Mouse (Mus musculus): ENCODE results near the gene Slain2. TPM values are rescaled to one million over a fixed set of nuclear protein-coding genes. Genes with fewer than 3 reads are reported as not detected.
"Not testable (repeated sequence)": the region's sequence is repeated elsewhere in the genome, so short reads cannot be mapped to it uniquely, and the experiment has no call there.

The Slain2 gene
- total RNA-seq, 2 experiments from 2014 or later = 116 to 121 TPM

GRCm38 (mm10) chr5:72953996-72954604 is 40.0 kb downstream of the Slain2 start:
- DNase-seq = no peak

GRCm38 (mm10) chr5:72957281-72957680 is 43.2 kb downstream of the Slain2 start:
- no peak for DNase-seq

- DNase-seq = no peak
These were observed 46.0 kb downstream of the Slain2 start for GRCm38 (mm10) chr5:72960096-72960495.

GRCm38 (mm10) chr5:72965706-72966105 is 51.6 kb downstream of the Slain2 start:
- DNase-seq = no peak

- no peak for DNase-seq
These were observed 58.3 kb downstream of the Slain2 start for GRCm38 (mm10) chr5:72972435-72972834.

- DNase-seq = no peak
These were observed 58.8 kb downstream of the Slain2 start for GRCm38 (mm10) chr5:72972934-72973333.

GRCm38 (mm10) chr5:72974602-72975001 is 60.5 kb downstream of the Slain2 start, which contains the start of gene Gm10135:
TSS of gene Gm10135 (minus strand) at chr5:72974702.
- no peak for DNase-seq

GRCm38 (mm10) chr5:72975996-72976395 is 61.9 kb downstream of the Slain2 start:
- no peak for DNase-seq

- no peak for DNase-seq
These were observed 62.4 kb downstream of the Slain2 start for GRCm38 (mm10) chr5:72976539-72976938.

- no peak for DNase-seq
These were observed 70.0 kb downstream of the Slain2 start for GRCm38 (mm10) chr5:72984091-72984490.

GRCm38 (mm10) chr5:72987786-72988185 is 73.7 kb downstream of the Slain2 start:
- DNase-seq = no peak

GRCm38 (mm10) chr5:72989756-72990155 is 75.7 kb downstream of the Slain2 start:
- no peak for DNase-seq

- no peak for DNase-seq
These were observed 78.4 kb downstream of the Slain2 start for GRCm38 (mm10) chr5:72992474-72992873.

- DNase-seq = no peak
These were observed 80.3 kb downstream of the Slain2 start for GRCm38 (mm10) chr5:72994424-72994823.

- DNase-seq = no peak
These were observed 80.8 kb downstream of the Slain2 start for GRCm38 (mm10) chr5:72994928-72995327.

GRCm38 (mm10) chr5:72995379-72995778 is 81.3 kb downstream of the Slain2 start:
- DNase-seq = no peak

GRCm38 (mm10) chr5:72998546-72998945 is 84.4 kb downstream of the Slain2 start:
- DNase-seq = not testable (repeated sequence)

- DNase-seq = no peak
These were observed 89.9 kb downstream of the Slain2 start for GRCm38 (mm10) chr5:73004046-73004445.

- peak; percentile 27 for DNase-seq
These were observed 92.9 kb downstream of the Slain2 start, which contains the start of gene Slc10a4 for GRCm38 (mm10) chr5:73006784-73007581. TSS of gene Slc10a4 (plus strand) at chr5:73006883.

- DNase-seq = no peak
These were observed 93.5 kb downstream of the Slain2 start for GRCm38 (mm10) chr5:73007582-73007959.

- not testable (repeated sequence) for DNase-seq
These were observed 94.1 kb downstream of the Slain2 start for GRCm38 (mm10) chr5:73008230-73008629.

GRCm38 (mm10) chr5:73011806-73012205 is 97.7 kb downstream of the Slain2 start:
- DNase-seq = not testable (repeated sequence)

GRCm38 (mm10) chr5:73012884-73013610 is 98.9 kb downstream of the Slain2 start:
- DNase-seq = not testable (repeated sequence)
